Mouse (Mus musculus) bone marrow macrophage, adult 2 months (primary cell): ENCODE results near the gene Zdhhc3. TPM values are rescaled to one million over a fixed set of nuclear protein-coding genes. Genes with fewer than 3 reads are reported as not detected.
A peak's percentile ranks its signal among the peaks of the same experiment; 100 is the strongest.

Source experiments
- H3K27ac ChIP-seq: 2 replicates; pipeline ENCODE4 v1.5.1; 2012; ENCODE audit warnings: low read depth, low read length; ENCODE audit not compliant: insufficient read depth
- H3K4me1 ChIP-seq: 2 replicates; pipeline ENCODE4 v1.6.1; 2012; ENCODE audit warnings: low read length; ENCODE audit not compliant: control insufficient read depth, insufficient read depth
- H3K4me3 ChIP-seq: 2 replicates; pipeline ENCODE4 v1.5.1; 2012; ENCODE audit warnings: mild to moderate bottlenecking, low read length, moderate library complexity; ENCODE audit not compliant: insufficient read depth
- CTCF ChIP-seq: IDR thresholded peaks from 2 replicates; pipeline ENCODE4 v1.5.1; 2012; ENCODE audit warnings: low read depth, mild to moderate bottlenecking, low read length, moderate library complexity
- POLR2A ChIP-seq: IDR thresholded peaks from 2 replicates; pipeline ENCODE4 v1.6.1; 2012; ENCODE audit warnings: mild to moderate bottlenecking, low read depth, low read length, borderline replicate concordance
- polyA plus RNA-seq: library from polyadenylated mRNA; stranded (reverse); fragments of >200 nt; gene quantifications from 2 replicates; pipeline ENCODE4 v1.2.4, GENCODE M21; 2012; ENCODE audit not compliant: missing spikeins, insufficient read depth, insufficient read length

The Zdhhc3 gene
- polyA plus RNA-seq, result 42.8 and 47.5 TPM in 2 replicates

GRCm38 (mm10) chr9:123112805-123113521 is at the start of gene Zdhhc3, which contains the start of gene Exosc7:
TSS of gene Zdhhc3 (minus strand) at chr9:123113205.
TSS of gene Exosc7 (plus strand) at chr9:123113215.
- peak within 1 kb of the TSS; percentile 80 for H3K4me3 ChIP-seq
- TF ChIP-seq CTCF (no peak), POLR2A (peak; percentile 73; the same call in 1 of the 2 replicates)
- H3K27ac ChIP-seq, result peak within 1 kb of the TSS; percentile 80
- H3K4me1 ChIP-seq, result peaks cover 11% of the 10 kb centered on the region

DNA sequence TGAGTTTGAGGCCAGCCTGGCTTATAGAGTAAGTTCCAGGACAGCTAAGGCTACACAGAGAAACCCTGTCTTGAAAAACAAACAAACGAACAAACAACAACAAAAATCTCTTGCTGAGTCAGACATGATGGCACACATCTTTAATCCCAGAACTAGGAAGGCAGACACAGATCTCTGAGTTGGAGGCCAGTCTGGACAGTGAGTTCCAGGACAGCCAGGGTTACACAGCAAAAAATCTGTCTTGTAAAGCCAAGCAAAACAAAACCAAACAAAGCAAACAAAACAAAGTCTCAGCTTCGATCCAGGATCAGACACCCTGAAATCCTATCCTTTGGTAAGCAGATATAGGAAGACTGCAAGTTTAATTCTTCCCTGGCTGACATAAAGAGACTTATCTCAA is 48.8 kb upstream of the Zdhhc3 start:
- Histone ChIP-seq H3K4me3 (no peak overlapping the region), H3K4me1 (peaks cover 5% of the 10 kb centered on the region; the same call in 1 of the 2 replicates), H3K27ac (no peak overlapping the region)
- TF ChIP-seq CTCF (no peak), POLR2A (no peak)

- Histone ChIP-seq H3K4me3 (no peak overlapping the region), H3K27ac (no peak overlapping the region), H3K4me1 (peaks cover 5% of the 10 kb centered on the region; the same call in 1 of the 2 replicates)
- TF ChIP-seq CTCF (no peak), POLR2A (no peak)
These were observed 46.3 kb upstream of the Zdhhc3 start for GRCm38 (mm10) chr9:123159330-123159729.

- Histone ChIP-seq H3K27ac (no peak overlapping the region), H3K4me1 (peaks cover 5% of the 10 kb centered on the region; the same call in 1 of the 2 replicates), H3K4me3 (no peak overlapping the region)
- TF ChIP-seq POLR2A, result no peak
- TF ChIP-seq CTCF, result peak; percentile 21; the same call in 1 of the 2 replicates
These were observed 45.3 kb upstream of the Zdhhc3 start for GRCm38 (mm10) chr9:123158125-123158836.

- Histone ChIP-seq H3K27ac (no peak overlapping the region), H3K4me3 (no peak overlapping the region), H3K4me1 (peaks cover 5% of the 10 kb centered on the region; the same call in 1 of the 2 replicates)
- TF ChIP-seq POLR2A (no peak), CTCF (no peak)
These were observed 44.7 kb upstream of the Zdhhc3 start for GRCm38 (mm10) chr9:123157699-123158098.

GRCm38 (mm10) chr9:123156910-123157361 is 43.9 kb upstream of the Zdhhc3 start:
- H3K27ac ChIP-seq, result no peak overlapping the region
- TF ChIP-seq CTCF, result no peak
- TF ChIP-seq POLR2A, result no peak
- H3K4me3 ChIP-seq, result no peak overlapping the region
- H3K4me1 ChIP-seq, result peaks cover 7% of the 10 kb centered on the region

GRCm38 (mm10) chr9:123153121-123153520 is 40.1 kb upstream of the Zdhhc3 start:
- no peak overlapping the region for H3K4me3 ChIP-seq
- TF ChIP-seq POLR2A, result no peak
- TF ChIP-seq CTCF, result no peak
- peaks cover 7% of the 10 kb centered on the region for H3K4me1 ChIP-seq
- no peak overlapping the region for H3K27ac ChIP-seq

DNA sequence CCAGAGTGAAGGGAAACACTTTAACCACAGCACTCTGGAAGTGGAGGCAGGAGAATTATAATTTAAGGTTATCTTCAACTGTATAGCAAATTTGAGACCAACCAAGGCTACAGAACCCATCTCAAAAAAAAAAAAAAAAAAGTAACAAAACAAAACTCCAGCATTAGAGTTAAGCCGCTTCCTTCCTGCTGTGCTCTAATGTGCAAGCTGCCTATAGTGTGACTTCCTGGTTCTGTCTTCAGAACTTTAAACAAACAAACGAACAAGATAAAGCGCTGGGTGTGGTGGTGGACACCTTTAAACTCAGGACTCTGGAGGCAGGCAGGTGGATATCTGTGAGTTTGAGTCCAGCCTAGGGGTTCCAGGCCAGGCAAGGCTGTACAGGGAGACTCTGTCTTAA is 39.0 kb upstream of the Zdhhc3 start:
- H3K4me3 ChIP-seq, result no peak overlapping the region
- TF ChIP-seq POLR2A, result no peak
- no peak for TF ChIP-seq CTCF
- peaks cover 7% of the 10 kb centered on the region for H3K4me1 ChIP-seq
- H3K27ac ChIP-seq, result no peak overlapping the region

DNA sequence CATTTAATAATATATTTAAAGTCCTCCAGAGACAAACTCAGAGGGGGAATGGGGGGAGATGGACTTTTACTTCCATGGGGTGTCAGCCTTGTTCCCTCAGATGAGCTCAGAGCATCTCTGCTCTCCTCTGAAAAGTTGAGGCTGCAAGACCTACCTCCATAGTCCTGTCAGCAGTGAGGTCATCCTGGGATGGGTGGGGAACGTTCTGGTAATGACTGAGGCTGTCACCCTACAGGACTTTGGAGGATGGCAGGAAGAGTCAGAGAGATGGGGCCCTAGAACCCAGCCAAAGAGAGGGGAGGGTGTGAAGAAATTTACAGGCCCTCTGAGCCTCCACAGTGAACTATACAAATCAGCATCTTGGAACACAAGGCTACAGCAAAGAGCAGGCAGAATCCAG is 38.6 kb upstream of the Zdhhc3 start:
- H3K27ac ChIP-seq, result no peak overlapping the region
- no peak overlapping the region for H3K4me3 ChIP-seq
- H3K4me1 ChIP-seq, result peaks cover 7% of the 10 kb centered on the region
- no peak for TF ChIP-seq CTCF
- TF ChIP-seq POLR2A, result no peak
